Mouse (Mus musculus) forebrain, embryonic 10.5 days (tissue): ENCODE results near the gene Olfr430. TPM values are rescaled to one million over a fixed set of nuclear protein-coding genes. Genes with fewer than 3 reads are reported as not detected.
"Not testable (repeated sequence)": the region's sequence is repeated elsewhere in the genome, so short reads cannot be mapped to it uniquely, and the experiment has no call there.

Source experiments
- DNase-seq: peaks from one replicate; pipeline ENCODE4 v3.0.0-alpha.2; 2017; ENCODE audit warnings: low spot score; ENCODE audit errors: extremely low spot score
- H3K27ac ChIP-seq: fragments of 300-500 bp; sonication (generic); 2 replicates; pipeline ENCODE4 v1.5.1; 2016; ENCODE audit warnings: mild to moderate bottlenecking
- H3K27me3 ChIP-seq: fragments of 300-500 bp; sonication (generic); 2 replicates; pipeline ENCODE4 v1.6.1; 2016; ENCODE audit warnings: mild to moderate bottlenecking; ENCODE audit not compliant: poor library complexity, severe bottlenecking
- H3K36me3 ChIP-seq: fragments of 300-500 bp; sonication (generic); replicated peaks from 2 replicates; pipeline ENCODE4 v1.6.1; 2016; ENCODE audit warnings: mild to moderate bottlenecking, moderate library complexity
- H3K4me1 ChIP-seq: fragments of 300-500 bp; sonication (generic); 2 replicates; pipeline ENCODE4 v1.6.1; 2016
- H3K4me3 ChIP-seq: fragments of 300-500 bp; sonication (generic); 2 replicates; pipeline ENCODE4 v1.5.1; 2016; ENCODE audit warnings: mild to moderate bottlenecking, moderate library complexity
- H3K9me3 ChIP-seq: fragments of 300-500 bp; sonication (generic); 2 replicates; pipeline ENCODE4 v1.6.1; 2016; ENCODE audit warnings: mild to moderate bottlenecking, moderate library complexity
- WGBS: fragments of 180-500 bp; shearing (Covaris S2); methylation state at CpG from one replicate; pipeline ENCODE4 v1.1.7; 2016; 5-methylcytosine and 5-hydroxymethylcytosine counted together
- polyA plus RNA-seq: library from polyadenylated mRNA; unstranded; fragments of >200 nt; fragmentation: Nextera tagmentation; extraction: Ambion mirVana; gene quantifications from 2 replicates; pipeline ENCODE4 v1.2.1, GENCODE M21; 2016

Gene Olfr430
- not detected in 2 replicates for polyA plus RNA-seq

DNA sequence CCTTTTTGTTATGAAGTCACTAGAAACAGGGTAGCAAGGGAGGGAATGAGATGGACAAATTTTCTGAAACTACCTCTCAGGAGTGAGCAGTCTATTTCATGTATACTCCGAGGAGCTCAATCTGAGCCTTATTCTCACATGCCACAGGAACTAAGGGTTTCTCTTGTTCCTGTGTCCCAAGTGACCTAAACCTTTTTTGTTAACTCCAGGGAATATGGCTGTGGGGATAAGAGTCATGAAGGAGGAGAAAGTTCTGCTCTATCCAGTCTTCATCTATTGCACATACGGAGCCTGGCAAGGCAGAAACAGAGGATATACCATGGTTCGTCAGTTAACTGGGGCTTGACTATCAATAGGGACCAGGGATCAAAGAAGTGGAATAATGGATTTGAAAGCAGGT lies at the start of gene Olfr430:
Gene Olfr430, plus strand, starts transcription at position 301 of the 400 bp plus-strand sequence.
- WGBS: 86% methylated on average over 3 of the region's 3 CpGs
- H3K36me3 ChIP-seq: no peaks in the 10 kb centered on the region
- no peaks in the 10 kb centered on the region for H3K27me3 ChIP-seq
- H3K9me3 ChIP-seq: no peaks in the 10 kb centered on the region
- H3K4me1 ChIP-seq: no peaks in the 10 kb centered on the region
- DNase-seq: no peak
- H3K4me3 ChIP-seq: no peak within 1 kb of the TSS
- no peak within 1 kb of the TSS for H3K27ac ChIP-seq

DNA sequence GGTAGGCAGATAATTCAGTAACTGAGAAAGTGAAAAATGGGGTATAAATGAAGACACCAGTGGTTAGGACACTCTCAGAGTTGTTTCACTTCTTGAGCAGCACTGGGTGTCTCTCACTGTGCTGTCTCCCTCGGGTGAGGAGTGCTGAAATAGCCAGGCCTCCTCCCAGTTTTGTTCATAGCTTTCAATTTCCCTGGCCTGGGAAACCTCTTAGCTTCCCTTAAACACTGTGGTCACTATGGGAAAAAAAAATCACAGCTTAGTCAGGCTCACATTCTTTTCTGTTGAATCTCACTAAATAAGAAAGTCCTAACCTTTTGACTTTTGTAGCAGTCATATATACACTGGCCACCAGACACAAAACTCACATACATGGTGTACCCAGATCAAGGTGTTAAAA lies 34.7 kb upstream of the Olfr430 start, which contains the start of gene Ifi205:
Gene Ifi205, minus strand, starts transcription at position 113 of the 400 bp plus-strand sequence.
- 83% methylated on average over 1 of the region's 1 CpGs for WGBS
- no peaks in the 10 kb centered on the region for H3K4me1 ChIP-seq
- H3K9me3 ChIP-seq: no peaks in the 10 kb centered on the region
- no peak within 1 kb of the TSS for H3K4me3 ChIP-seq
- DNase-seq: no peak
- H3K27me3 ChIP-seq: no peaks in the 10 kb centered on the region
- no peaks in the 10 kb centered on the region for H3K36me3 ChIP-seq
- H3K27ac ChIP-seq: no peak within 1 kb of the TSS

DNA sequence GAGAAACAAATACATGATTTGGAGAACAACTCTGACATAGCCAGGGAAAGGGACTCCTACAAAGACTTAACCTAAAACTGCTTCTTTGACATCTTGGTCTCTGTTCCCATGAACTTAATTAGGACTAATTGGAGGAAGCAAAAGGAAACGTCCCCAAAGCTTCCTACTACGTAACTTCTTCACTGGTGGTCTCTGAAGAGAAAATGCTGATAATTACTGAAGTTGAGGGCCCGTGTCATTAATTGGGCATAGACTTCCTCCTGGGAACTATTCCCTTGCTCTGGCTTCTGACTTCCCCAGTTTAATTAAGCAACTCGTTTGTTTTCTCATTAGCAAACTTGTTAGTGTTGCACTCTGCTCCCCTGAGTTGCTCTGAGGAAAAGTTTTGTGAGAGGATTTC lies 30.6 kb upstream of the Olfr430 start:
- 60% methylated on average over 4 of the region's 4 CpGs for WGBS
- Histone ChIP-seq H3K36me3 (no peaks in the 10 kb centered on the region), H3K9me3 (no peaks in the 10 kb centered on the region), H3K27ac (no peak overlapping the region), H3K4me3 (no peak overlapping the region), H3K27me3 (no peaks in the 10 kb centered on the region), H3K4me1 (no peaks in the 10 kb centered on the region)
- DNase-seq: no peak

DNA sequence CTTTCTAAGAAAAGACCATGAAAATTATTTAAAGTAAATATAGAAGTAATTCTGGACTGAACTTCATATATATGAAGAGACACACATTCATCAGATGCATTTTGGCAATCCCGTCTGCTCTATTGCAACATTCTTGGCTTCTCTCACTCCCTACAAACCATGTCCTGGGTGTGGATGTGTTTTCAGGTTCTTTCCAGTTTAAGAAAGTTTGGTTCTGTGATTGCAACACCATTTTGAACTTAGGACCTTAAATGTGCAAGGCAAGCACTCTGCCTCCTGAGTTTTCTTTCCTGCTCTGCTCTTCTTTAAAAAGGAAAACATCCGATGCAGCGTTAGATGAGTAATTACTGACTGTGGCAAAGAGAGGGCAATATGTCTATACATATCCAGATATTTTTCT lies 27.9 kb upstream of the Olfr430 start:
- H3K9me3 ChIP-seq: no peaks in the 10 kb centered on the region
- no peaks in the 10 kb centered on the region for H3K36me3 ChIP-seq
- no peak overlapping the region for H3K27ac ChIP-seq
- no peak for DNase-seq
- H3K4me1 ChIP-seq: no peaks in the 10 kb centered on the region
- H3K4me3 ChIP-seq: no peak overlapping the region
- WGBS: 93% methylated on average over 3 of the region's 3 CpGs
- no peaks in the 10 kb centered on the region for H3K27me3 ChIP-seq

DNA sequence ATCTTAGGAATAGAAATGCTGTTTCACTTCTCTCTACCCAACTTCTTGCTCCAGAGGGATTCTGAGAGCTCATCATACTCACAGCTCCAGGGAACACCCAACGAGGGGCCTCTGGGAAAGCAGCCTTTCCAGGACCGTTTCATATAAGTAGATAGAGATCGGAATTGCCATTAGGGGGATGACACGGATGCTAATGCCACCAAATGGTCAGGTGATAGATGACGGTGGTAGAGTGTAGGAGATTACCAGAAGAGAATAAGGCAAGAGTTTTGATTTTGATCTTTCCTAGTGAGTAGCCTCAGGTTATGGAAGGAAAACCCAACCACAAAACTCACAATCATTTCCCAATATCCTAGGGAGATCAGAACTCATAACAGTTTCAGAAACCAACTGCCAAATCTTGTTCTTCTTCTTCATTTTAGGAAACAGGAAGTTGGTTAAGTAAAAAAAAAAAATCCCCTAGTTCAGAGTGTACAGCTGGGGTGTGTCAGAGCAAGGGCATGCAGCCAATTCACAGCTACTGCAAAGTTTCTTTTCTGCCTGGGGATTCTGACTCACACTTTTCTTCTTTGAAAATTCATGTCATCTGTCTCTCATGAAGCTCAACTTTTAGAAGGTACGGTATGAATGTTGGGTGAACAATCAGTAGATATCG lies 25.8 kb upstream of the Olfr430 start, which contains the start of gene Olfr433:
Gene Olfr433, plus strand, starts transcription at position 183 of the 655 bp plus-strand sequence.
- H3K9me3 ChIP-seq: no peaks in the 10 kb centered on the region
- WGBS: 91% methylated on average over 7 of the region's 7 CpGs
- no peak for DNase-seq
- no peaks in the 10 kb centered on the region for H3K36me3 ChIP-seq
- H3K27ac ChIP-seq: no peak within 1 kb of the TSS
- H3K4me3 ChIP-seq: no peak within 1 kb of the TSS
- H3K27me3 ChIP-seq: no peaks in the 10 kb centered on the region
- H3K4me1 ChIP-seq: no peaks in the 10 kb centered on the region

DNA sequence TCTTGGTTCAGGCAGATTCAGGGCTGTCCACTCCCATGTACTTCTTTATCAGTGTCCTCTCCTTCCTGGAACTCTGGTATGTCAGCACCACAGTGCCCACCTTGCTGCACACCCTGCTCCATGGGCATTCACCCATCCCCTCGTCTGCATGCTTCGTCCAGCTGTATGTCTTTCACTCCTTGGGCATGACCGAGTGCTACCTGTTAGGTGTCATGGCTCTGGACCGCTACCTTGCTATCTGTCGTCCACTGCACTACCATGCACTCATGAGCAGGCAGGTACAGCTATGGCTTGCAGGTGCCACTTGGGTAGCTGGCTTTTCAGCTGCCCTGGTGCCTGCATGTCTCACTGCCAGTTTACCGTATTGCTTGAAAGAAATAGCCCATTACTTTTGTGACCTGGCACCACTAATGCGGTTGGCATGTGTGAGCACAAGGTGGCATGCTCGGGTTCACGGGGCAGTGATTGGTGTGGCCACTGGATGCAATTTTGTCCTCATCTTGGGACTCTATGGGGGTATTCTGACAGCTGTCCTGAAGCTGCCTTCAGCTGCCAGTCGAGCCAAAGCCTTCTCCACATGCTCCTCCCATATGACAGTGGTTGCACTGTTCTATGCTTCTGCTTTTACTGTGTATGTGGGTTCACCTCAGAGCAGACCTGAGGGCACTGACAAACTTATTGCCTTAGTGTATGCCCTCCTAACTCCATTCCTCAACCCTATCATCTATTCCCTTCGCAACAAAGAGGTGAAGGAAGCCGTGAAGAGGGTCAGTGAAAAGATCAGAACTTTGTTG lies 24.1 kb upstream of the Olfr430 start:
- not testable (repeated sequence) for H3K27ac ChIP-seq, DNase-seq, H3K9me3 ChIP-seq, H3K27me3 ChIP-seq, H3K36me3 ChIP-seq, H3K4me3 ChIP-seq, H3K4me1 ChIP-seq
- 93% methylated on average over 12 of the region's 12 CpGs for WGBS

DNA sequence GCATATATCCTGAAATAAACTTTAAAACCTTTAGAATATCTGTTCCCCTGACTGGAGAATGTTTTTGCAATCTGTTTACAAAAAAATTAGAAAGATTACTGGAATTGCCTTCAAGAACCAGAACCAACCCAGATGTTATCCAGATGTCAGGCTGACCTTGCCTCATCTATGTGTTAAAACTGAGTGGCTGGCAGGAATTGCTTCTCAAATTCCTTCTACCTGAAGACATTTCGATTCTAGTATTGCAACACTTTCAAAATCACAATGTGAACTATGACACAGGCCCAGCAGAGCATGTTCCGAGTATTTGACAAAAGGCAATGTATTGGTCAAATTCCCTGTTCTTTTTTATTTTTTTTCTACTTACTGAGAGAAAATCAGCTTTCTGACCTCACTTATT lies 22.0 kb upstream of the Olfr430 start:
- no peak overlapping the region for H3K4me3 ChIP-seq
- no peak overlapping the region for H3K27ac ChIP-seq
- H3K9me3 ChIP-seq: no peaks in the 10 kb centered on the region
- no peak for DNase-seq
- no peaks in the 10 kb centered on the region for H3K27me3 ChIP-seq
- WGBS: 76% methylated on average over 2 of the region's 2 CpGs
- H3K4me1 ChIP-seq: no peaks in the 10 kb centered on the region
- no peaks in the 10 kb centered on the region for H3K36me3 ChIP-seq

DNA sequence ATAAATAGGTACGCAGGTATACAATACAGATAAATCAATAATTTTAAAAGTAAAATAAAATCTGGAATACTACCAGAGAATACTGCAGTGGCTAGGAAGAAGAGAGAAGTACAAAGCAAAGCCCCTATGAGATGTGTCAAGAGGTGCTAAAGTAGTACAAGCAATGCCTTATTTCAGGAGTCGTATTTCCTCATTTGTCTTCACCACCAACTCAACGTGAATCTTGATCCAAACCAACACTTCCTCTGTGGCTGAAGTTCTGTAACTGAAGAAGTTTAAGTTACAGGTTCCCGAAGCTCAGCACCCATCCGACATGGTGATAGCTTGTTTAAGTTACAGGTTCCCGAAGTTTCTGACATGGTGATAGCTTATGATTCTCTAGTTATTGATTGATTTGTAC lies 18.2 kb upstream of the Olfr430 start:
- H3K9me3 ChIP-seq, H3K4me1 ChIP-seq, DNase-seq, H3K27me3 ChIP-seq, H3K36me3 ChIP-seq, H3K27ac ChIP-seq, H3K4me3 ChIP-seq: not testable (repeated sequence)
- 89% methylated on average over 6 of the region's 6 CpGs for WGBS

DNA sequence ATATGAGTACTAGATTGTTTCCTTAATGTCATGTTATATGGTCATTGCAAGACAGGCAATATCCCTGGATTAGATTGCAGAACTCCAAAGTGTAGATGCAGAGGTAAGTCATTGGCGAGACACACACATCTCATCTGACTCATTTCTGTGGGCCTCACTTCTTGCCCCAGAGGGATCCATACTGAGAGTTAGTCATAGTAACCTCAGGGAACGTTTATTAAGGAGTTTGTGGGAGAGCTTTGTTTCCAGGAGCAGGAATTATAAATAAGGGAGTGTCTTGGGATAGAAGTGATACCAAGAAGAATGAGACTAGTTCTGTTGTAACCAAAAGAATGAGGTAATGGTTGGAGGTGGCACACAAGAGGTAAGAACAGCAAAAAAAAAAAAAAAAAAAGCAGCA lies 17.5 kb upstream of the Olfr430 start, which contains the start of gene Olfr432:
Gene Olfr432, plus strand, starts transcription at position 313 of the 400 bp plus-strand sequence.
- H3K4me1 ChIP-seq: no peaks in the 10 kb centered on the region
- WGBS: 75% methylated on average over 2 of the region's 2 CpGs
- no peak for DNase-seq
- H3K4me3 ChIP-seq: no peak within 1 kb of the TSS
- H3K27me3 ChIP-seq: no peaks in the 10 kb centered on the region
- no peaks in the 10 kb centered on the region for H3K36me3 ChIP-seq
- H3K27ac ChIP-seq: no peak within 1 kb of the TSS
- H3K9me3 ChIP-seq: no peaks in the 10 kb centered on the region

DNA sequence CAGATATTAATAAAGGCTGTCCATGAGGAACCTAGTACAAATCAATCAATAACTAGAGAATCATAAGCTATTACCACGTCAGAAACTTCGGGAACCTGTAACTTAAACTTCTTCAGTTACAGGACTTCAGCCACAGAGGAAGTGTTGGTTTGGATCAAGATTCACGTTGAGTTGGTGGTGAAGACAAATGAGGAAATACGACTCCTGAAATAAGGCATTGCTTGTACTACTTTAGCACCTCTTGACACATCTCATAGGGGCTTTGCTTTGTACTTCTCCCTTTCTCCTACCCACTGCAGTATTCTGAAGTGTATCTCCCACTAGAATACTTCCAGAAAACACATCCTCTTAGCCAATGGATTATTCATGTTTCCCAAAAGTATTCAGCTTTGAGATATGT lies 17.0 kb upstream of the Olfr430 start:
- not testable (repeated sequence) for DNase-seq, H3K27me3 ChIP-seq, H3K9me3 ChIP-seq, H3K27ac ChIP-seq, H3K36me3 ChIP-seq, H3K4me1 ChIP-seq, H3K4me3 ChIP-seq
- WGBS: 87% methylated on average over 4 of the region's 4 CpGs

DNA sequence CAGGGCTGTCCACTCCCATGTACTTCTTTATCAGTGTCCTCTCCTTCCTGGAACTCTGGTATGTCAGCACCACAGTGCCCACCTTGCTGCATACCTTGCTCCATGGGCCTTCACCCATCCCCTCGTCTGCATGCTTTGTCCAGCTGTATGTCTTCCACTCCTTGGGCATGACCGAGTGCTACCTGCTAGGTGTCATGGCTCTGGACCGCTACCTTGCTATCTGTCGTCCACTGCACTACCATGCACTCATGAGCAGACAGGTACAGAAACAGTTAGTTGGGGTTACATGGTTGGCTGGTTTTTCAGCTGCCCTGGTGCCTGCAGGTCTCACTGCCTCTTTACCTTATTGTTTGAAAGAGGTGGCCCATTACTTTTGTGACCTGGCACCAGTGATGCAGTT lies 15.9 kb upstream of the Olfr430 start:
- Histone ChIP-seq H3K4me3 (no peak overlapping the region), H3K27me3 (no peaks in the 10 kb centered on the region), H3K9me3 (no peaks in the 10 kb centered on the region), H3K4me1 (no peaks in the 10 kb centered on the region), H3K36me3 (no peaks in the 10 kb centered on the region), H3K27ac (no peak overlapping the region)
- DNase-seq: no peak
- whole genome bisulfite sequencing: 87% methylated on average over 4 of the region's 4 CpGs

DNA sequence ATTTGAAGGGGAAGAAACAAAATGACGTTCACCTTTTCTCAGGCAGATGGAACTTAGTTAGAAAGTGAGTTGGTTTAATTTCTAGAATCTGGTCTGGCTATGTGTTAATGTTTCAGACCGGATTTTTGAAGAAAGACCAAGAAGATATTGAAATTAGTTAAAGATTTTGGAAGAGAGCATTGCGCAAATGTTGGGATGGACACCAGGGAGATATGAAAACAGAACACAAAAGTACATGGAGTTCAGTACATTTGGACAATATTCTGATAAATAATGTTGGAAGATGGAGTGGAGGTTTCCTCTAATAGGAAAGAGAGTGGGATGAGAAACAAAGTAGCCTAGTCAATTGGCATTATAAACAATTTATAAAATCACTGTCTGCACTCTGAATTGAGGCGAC lies 14.9 kb upstream of the Olfr430 start:
- H3K36me3 ChIP-seq: no peaks in the 10 kb centered on the region
- no peak for DNase-seq
- H3K9me3 ChIP-seq: no peaks in the 10 kb centered on the region
- H3K27ac ChIP-seq: no peak overlapping the region
- H3K4me1 ChIP-seq: no peaks in the 10 kb centered on the region
- no peaks in the 10 kb centered on the region for H3K27me3 ChIP-seq
- H3K4me3 ChIP-seq: no peak overlapping the region
- 90% methylated on average over 4 of the region's 4 CpGs for WGBS

DNA sequence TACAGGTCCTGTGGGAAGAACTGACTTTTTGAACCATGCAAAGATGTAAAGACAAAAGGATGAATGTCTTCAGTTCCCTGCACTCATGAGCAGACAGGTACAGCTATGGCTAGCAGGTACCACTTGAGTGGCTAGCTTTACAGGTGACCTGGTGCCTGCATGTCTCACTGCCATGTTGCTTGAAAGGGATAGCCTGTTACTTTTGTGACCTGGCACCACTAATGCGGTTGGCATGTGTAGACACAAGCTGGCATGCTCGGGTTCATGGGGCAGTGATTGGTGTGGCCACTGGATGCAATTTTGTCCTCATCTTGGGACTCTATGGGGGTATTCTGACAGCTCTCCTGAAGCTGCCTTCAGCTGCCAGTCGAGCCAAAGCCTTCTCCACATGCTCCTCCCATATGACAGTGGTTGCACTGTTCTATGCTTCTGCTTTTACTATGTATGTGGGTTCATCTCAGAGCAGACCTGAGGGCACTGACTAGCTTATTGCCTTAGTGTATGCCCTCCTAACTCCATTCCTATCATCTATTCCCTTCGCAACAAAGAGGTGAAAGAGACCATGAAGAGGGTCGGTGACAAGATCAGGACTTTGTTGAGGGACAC lies 14.4 kb upstream of the Olfr430 start:
- DNase-seq: no peak
- Histone ChIP-seq H3K9me3 (no peaks in the 10 kb centered on the region), H3K27ac (no peak overlapping the region), H3K36me3 (no peaks in the 10 kb centered on the region), H3K27me3 (no peaks in the 10 kb centered on the region), H3K4me3 (no peak overlapping the region), H3K4me1 (no peaks in the 10 kb centered on the region)
- 83% methylated on average over 5 of the region's 5 CpGs for WGBS
